Mouse (Mus musculus) myocyte (in vitro differentiated cells): ENCODE measurements at regions not wholly inside any gene's neighbourhood (a gene's known extent, or its start where the extent isn't known, plus 50 kb on each side); places are given as distances from the start of the nearest gene placed in this dataset.

Experiments
- E2F4 ChIP-seq: IDR thresholded peaks from one replicate; pipeline ENCODE4 v1.6.1; 2011; ENCODE audit warnings: mild to moderate bottlenecking, control low read depth, moderate library complexity; ENCODE audit not compliant: insufficient read depth
- MYOD1 ChIP-seq, 3 experiments: IDR thresholded peaks; one replicate each; pipeline ENCODE4 v1.6.1; 2011; ENCODE audit warnings: control low read depth in 2 of 3, low read depth in 2 of 3, mild to moderate bottlenecking in 2 of 3, moderate library complexity in 1 of 3; ENCODE audit not compliant: insufficient read length in 2 of 3, control insufficient read depth in 1 of 3
- POLR2A ChIP-seq: IDR thresholded peaks from one replicate; pipeline ENCODE4 v1.6.1; 2011; ENCODE audit warnings: low read depth, mild to moderate bottlenecking, control low read depth, moderate library complexity; ENCODE audit not compliant: insufficient read length
- POLR2AphosphoS2 ChIP-seq: IDR thresholded peaks from one replicate; pipeline ENCODE4 v1.6.1; 2011; ENCODE audit warnings: low read depth, control low read depth; ENCODE audit not compliant: insufficient read length
- TCF12 ChIP-seq: IDR thresholded peaks from one replicate; pipeline ENCODE4 v1.6.1; 2011; ENCODE audit warnings: mild to moderate bottlenecking, control low read depth; ENCODE audit not compliant: poor library complexity, insufficient read depth, severe bottlenecking
- TCF3 ChIP-seq: IDR thresholded peaks from one replicate; pipeline ENCODE4 v1.6.1; 2011; ENCODE audit warnings: low read depth, control low read depth; ENCODE audit not compliant: insufficient read length
- USF1 ChIP-seq: IDR thresholded peaks from one replicate; pipeline ENCODE4 v1.6.1; 2011; ENCODE audit warnings: low read depth, mild to moderate bottlenecking, control low read depth, moderate library complexity

DNA sequence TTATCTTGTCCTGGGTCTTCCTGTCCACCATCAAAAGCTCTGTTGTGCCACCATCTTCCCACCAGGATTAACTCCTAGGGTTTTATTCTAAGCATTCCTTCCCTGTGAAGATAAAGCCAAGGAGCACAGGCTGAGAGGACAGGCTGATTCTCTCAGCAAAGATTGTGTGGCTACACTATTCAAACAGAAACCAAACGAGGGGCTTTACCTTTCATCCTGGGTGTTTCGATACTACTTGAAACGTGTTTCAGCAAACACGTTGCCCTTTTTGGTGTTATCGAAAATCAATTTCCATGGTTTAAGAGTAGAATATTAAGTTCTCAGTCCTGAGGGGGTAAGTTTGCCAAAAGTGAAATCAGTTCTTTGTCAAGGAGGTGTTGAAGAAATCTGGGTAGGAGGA lies 156.2 kb downstream of the Npr3 start:
- TF ChIP-seq POLR2A: no peak
- TF ChIP-seq POLR2AphosphoS2: no peak
- no peak for TF ChIP-seq USF1
- TF ChIP-seq TCF12: no peak
- no peak for TF ChIP-seq E2F4
- no peak for TF ChIP-seq MYOD1 (IDR thresholded peaks at IDR 0.05; ENCODE audit: control insufficient read depth in 1 of 3, insufficient read length in 2 of 3, low read depth in 2 of 3)
- TF ChIP-seq TCF3: no peak
